Mouse (Mus musculus) intestine, postnatal 0 days (tissue): ENCODE data around the gene Gstz1. TPM values are rescaled to one million over a fixed set of nuclear protein-coding genes. Genes with fewer than 3 reads are reported as not detected.
A peak's percentile ranks its signal among the peaks of the same experiment; 100 is the strongest.
"Not testable (repeated sequence)": the region's sequence is repeated elsewhere in the genome, so short reads cannot be mapped to it uniquely, and the experiment has no call there.

Experiments used
- ATAC-seq: fragments of 200-750 bp; cut with Nextera tagmentation; 2 replicates; pipeline ENCODE4 v1.8.0; 2017; ENCODE audit warnings: mild to moderate bottlenecking, moderate TSS enrichment, moderate library complexity
- H3K27ac ChIP-seq: fragments of 300-500 bp; sonication (generic); 2 replicates; pipeline ENCODE4 v1.5.1; 2014; ENCODE audit warnings: mild to moderate bottlenecking, low read depth, low read length, moderate library complexity
- H3K27me3 ChIP-seq: fragments of 300-500 bp; sonication (generic); replicated peaks from 2 replicates; pipeline ENCODE4 v1.6.1; 2014; ENCODE audit warnings: low read length, mixed read lengths; ENCODE audit not compliant: control insufficient read depth, insufficient read depth
- H3K36me3 ChIP-seq: fragments of 300-500 bp; sonication (generic); 2 replicates; pipeline ENCODE4 v1.6.1; 2014; ENCODE audit warnings: mild to moderate bottlenecking, moderate library complexity; ENCODE audit not compliant: control insufficient read depth, insufficient read depth
- H3K4me1 ChIP-seq: fragments of 300-500 bp; sonication (generic); replicated peaks from 2 replicates; pipeline ENCODE4 v1.6.1; 2014; ENCODE audit warnings: antibody characterized with exemption, low read length, mixed read lengths; ENCODE audit not compliant: control insufficient read depth, insufficient read depth
- H3K4me2 ChIP-seq: fragments of 300-500 bp; sonication (generic); replicated peaks from 2 replicates; pipeline ENCODE4 v1.6.1; 2014; ENCODE audit warnings: low read depth, mild to moderate bottlenecking, moderate library complexity
- H3K4me3 ChIP-seq: fragments of 300-500 bp; sonication (generic); 2 replicates; pipeline ENCODE4 v1.5.1; 2014; ENCODE audit warnings: low read depth, low read length
- H3K9ac ChIP-seq: fragments of 300-500 bp; sonication (generic); 2 replicates; pipeline ENCODE4 v1.6.1; 2014; ENCODE audit warnings: mild to moderate bottlenecking, low read depth, low read length
- H3K9me3 ChIP-seq: fragments of 300-500 bp; sonication (generic); 2 replicates; pipeline ENCODE4 v1.6.1; 2016; ENCODE audit warnings: mixed run types; ENCODE audit not compliant: control insufficient read depth
- CTCF ChIP-seq: sonication (generic); IDR thresholded peaks from 2 replicates; pipeline ENCODE4 v1.5.1; 2016; ENCODE audit warnings: low read depth, mild to moderate bottlenecking, control low read depth, antibody characterized with exemption, moderate library complexity
- WGBS: fragments of 180-500 bp; shearing (Covaris S2); extraction: QIAGEN DNeasy Blood & Tissue Kit; methylation state at CpG from one replicate; pipeline ENCODE4 v1.1.7; 2014; 5-methylcytosine and 5-hydroxymethylcytosine counted together
- polyA plus RNA-seq: library from polyadenylated mRNA; unstranded; fragments of >200 nt; fragmentation: Nextera tagmentation; extraction: Ambion mirVana; gene quantifications from 2 replicates; pipeline ENCODE4 v1.2.1, GENCODE M21; 2015

The Gstz1 gene
- polyA plus RNA-seq, 1 experiment from 2014 or later, result 58.8 TPM

GRCm38 (mm10) chr12:87199206-87199972 is 52.4 kb downstream of the Gstz1 start, which contains the start of gene Samd15:
TSS of gene Samd15 (plus strand) at chr12:87199723.
- Histone ChIP-seq H3K36me3 (no peaks in the 10 kb centered on the region), H3K4me1 (no peaks in the 10 kb centered on the region), H3K4me2 (peak within 1 kb of the TSS; percentile 82), H3K9me3 (no peaks in the 10 kb centered on the region), H3K4me3 (peak within 1 kb of the TSS; percentile 59), H3K27ac (no peak within 1 kb of the TSS), H3K9ac (peak within 1 kb of the TSS; percentile 73), H3K27me3 (no peaks in the 10 kb centered on the region)
- ATAC-seq, result peak; percentile 58; the same call in 1 of the 2 replicates
- TF ChIP-seq CTCF, result no peak
- 2% methylated on average over 38 of the region's 38 CpGs for WGBS

GRCm38 (mm10) chr12:87199973-87200586 is 53.1 kb downstream of the Gstz1 start, which contains the start of gene Tmed8:
TSS of gene Tmed8 (minus strand) at chr12:87200454.
- Histone ChIP-seq H3K9me3 (no peaks in the 10 kb centered on the region), H3K27me3 (no peaks in the 10 kb centered on the region), H3K4me1 (no peaks in the 10 kb centered on the region), H3K4me3 (peak within 1 kb of the TSS; percentile 59), H3K4me2 (peak within 1 kb of the TSS; percentile 82), H3K27ac (no peak within 1 kb of the TSS), H3K9ac (peak within 1 kb of the TSS; percentile 73), H3K36me3 (no peaks in the 10 kb centered on the region)
- under 1% methylated on average over 66 of the region's 70 CpGs for WGBS
- TF ChIP-seq CTCF, result no peak
- ATAC-seq, result peak; percentile 81

GRCm38 (mm10) chr12:87201694-87202093 is 54.7 kb downstream of the Gstz1 start:
- ATAC-seq, result no peak
- H3K9ac ChIP-seq, result no peak overlapping the region
- H3K4me3 ChIP-seq, result no peak overlapping the region
- no peaks in the 10 kb centered on the region for H3K27me3 ChIP-seq
- TF ChIP-seq CTCF, result peak; percentile 16; the same call in 1 of the 2 replicates
- H3K4me1 ChIP-seq, result no peaks in the 10 kb centered on the region
- H3K27ac ChIP-seq, result no peak overlapping the region
- H3K36me3 ChIP-seq, result no peaks in the 10 kb centered on the region
- H3K9me3 ChIP-seq, result no peaks in the 10 kb centered on the region
- WGBS, result 61% methylated on average over 5 of the region's 5 CpGs
- H3K4me2 ChIP-seq, result no peak overlapping the region

- not testable (repeated sequence) for ATAC-seq, H3K27ac ChIP-seq, H3K4me3 ChIP-seq, H3K4me1 ChIP-seq, H3K4me2 ChIP-seq, H3K9me3 ChIP-seq, H3K9ac ChIP-seq, H3K27me3 ChIP-seq, H3K36me3 ChIP-seq
- WGBS, result 87% methylated on average over 5 of the region's 5 CpGs
These were observed 58.8 kb downstream of the Gstz1 start for GRCm38 (mm10) chr12:87205789-87206188.

- 29% methylated on average over 2 of the region's 2 CpGs for WGBS
- Histone ChIP-seq H3K36me3 (no peaks in the 10 kb centered on the region), H3K9me3 (no peaks in the 10 kb centered on the region), H3K27me3 (no peaks in the 10 kb centered on the region), H3K4me3 (no peak overlapping the region), H3K4me2 (no peak overlapping the region), H3K27ac (no peak overlapping the region; the same call in 1 of the 2 replicates), H3K9ac (no peak overlapping the region), H3K4me1 (no peaks in the 10 kb centered on the region)
- peak; percentile 56 for ATAC-seq
- TF ChIP-seq CTCF, result no peak
These were observed 66.1 kb downstream of the Gstz1 start for GRCm38 (mm10) chr12:87212844-87213606.

Other genes with a start within 250 kb of the Gstz1 start
- gene Cipc, start 200.1 kb upstream of the Gstz1 start, polyA plus RNA-seq, result 3.2 and 3.8 TPM in 2 replicates
- gene Zdhhc22, start 156.7 kb upstream of the Gstz1 start, polyA plus RNA-seq, result 0.46 and 0.55 TPM in 2 replicates
- 0.52 and 0.71 TPM in 2 replicates for gene Tmem63c, start 125.8 kb upstream of the Gstz1 start, polyA plus RNA-seq
- gene Ngb, start 44.6 kb upstream of the Gstz1 start, polyA plus RNA-seq, result 2.0 and 2.8 TPM in 2 replicates
- 5.7 and 6.2 TPM in 2 replicates for gene Pomt2, start 803 bp downstream of the Gstz1 start, polyA plus RNA-seq
- gene Samd15, start 52.6 kb downstream of the Gstz1 start, polyA plus RNA-seq, result 0.33 and 0.94 TPM in 2 replicates
- 0.98 and 1.1 TPM in 2 replicates for gene Tmed8, start 53.3 kb downstream of the Gstz1 start, polyA plus RNA-seq
- 0.14 and 0.21 TPM in 2 replicates for gene Noxred1, start 91.6 kb downstream of the Gstz1 start, polyA plus RNA-seq
- gene Vipas39, start 119.1 kb downstream of the Gstz1 start, polyA plus RNA-seq, result 23.4 and 28.9 TPM in 2 replicates
- 69.7 and 78.3 TPM in 2 replicates for gene Ahsa1, start 119.3 kb downstream of the Gstz1 start, polyA plus RNA-seq
- 0.23 and 0.55 TPM in 2 replicates for gene Ism2, start 152.5 kb downstream of the Gstz1 start, polyA plus RNA-seq
- 186 and 199 TPM in 2 replicates for gene Sptlc2, start 241.2 kb downstream of the Gstz1 start, polyA plus RNA-seq